8 mouse cellular contexts compared by ENCODE assay signal in genomic region chr11:94212997-94213396, GRCm38 (mm10). TPM values are rescaled to one million over a fixed set of nuclear protein-coding genes. Genes with fewer than 3 reads are reported as not detected.
DNase-seq lines count a peak whose midpoint lies in the region; ATAC-seq lines count a peak whose summit lies in the region.

No protein-coding gene starts in this region.

- H3K4me3 ChIP-seq in erythroblast, embryonic 14.5 days (replicated peaks): peak overlapping the region; percentile 88
- peak overlapping the region; percentile 96 for H3K4me3 ChIP-seq in neural tube, embryonic 11.5 days (ENCODE audit: low read depth, low read length)
- H3K4me3 ChIP-seq in liver, embryonic 13.5 days (replicated peaks): peak overlapping the region; percentile 95

- H3K9me3 ChIP-seq in erythroblast, embryonic 14.5 days (ENCODE audit: control insufficient read depth, low read length): no peaks in the 10 kb centered on the region
- no peaks in the 10 kb centered on the region for H3K9me3 ChIP-seq in neural tube, embryonic 11.5 days (ENCODE audit: control insufficient read depth, low read length)
- H3K9me3 ChIP-seq in liver, embryonic 13.5 days (replicated peaks): no peaks in the 10 kb centered on the region

- no peak for ATAC-seq in erythroblast, adult 5-6 weeks (replicated peaks; ENCODE audit: low FRiP score, poor library complexity, severe bottlenecking)
- no peak for ATAC-seq in neural tube, embryonic 11.5 days (ENCODE audit: insufficient read depth, low FRiP score, low TSS enrichment)
- no peak for ATAC-seq in liver, embryonic 13.5 days (ENCODE audit: low read depth)
- no peak for ATAC-seq in megakaryocyte progenitor cell, adult 5-6 weeks (replicated peaks; ENCODE audit: poor library complexity)

- H3K27me3 ChIP-seq in erythroblast, embryonic 14.5 days (ENCODE audit: control insufficient read depth): no peaks in the 10 kb centered on the region
- H3K27me3 ChIP-seq in neural tube, embryonic 11.5 days (ENCODE audit: control insufficient read depth, insufficient read depth, low read length): no peaks in the 10 kb centered on the region
- no peaks in the 10 kb centered on the region for H3K27me3 ChIP-seq in liver, embryonic 13.5 days

- peak overlapping the region; percentile 43 for H3K4me2 ChIP-seq in neural tube, embryonic 11.5 days (ENCODE audit: low read depth)
- peak overlapping the region; percentile 96 for H3K4me2 ChIP-seq in liver, embryonic 13.5 days

- DNase-seq in neural tube, embryonic 11.5 days (ENCODE audit: low spot score): no peak
- no peak for DNase-seq in neural tube, embryonic 10.5 days (ENCODE audit: extremely low spot score, low spot score)
- no peak for DNase-seq in liver, embryonic 13.5 days
- DNase-seq in left cerebral cortex, postnatal 10 days (ENCODE audit: extremely low spot score in 1 of 2, low spot score in 2 of 2): no peak
- DNase-seq in layer of hippocampus, postnatal 14 days (ENCODE audit: low spot score in 2 of 2): no peak

- H3K27ac ChIP-seq in neural tube, embryonic 11.5 days (ENCODE audit: low read depth, low read length): no peak overlapping the region
- no peak overlapping the region for H3K27ac ChIP-seq in liver, embryonic 13.5 days

- intact Hi-C loops in left cerebral cortex, postnatal 10 days (cut with DNase I): loop anchor here (2.0 to 5.0 kb wide), 2 partner anchors 66 to 84 kb away; no protein-coding TSS in a partner anchor

- 70% methylated on average over 4 of the region's 4 CpGs for WGBS in neural tube, embryonic 11.5 days
- WGBS in liver, embryonic 13.5 days (ENCODE audit: insufficient replicate concordance): 80% methylated on average over 4 of the region's 4 CpGs

- H3K36me3 ChIP-seq in erythroblast, embryonic 14.5 days (ENCODE audit: control insufficient read depth): peaks cover 17% of the 10 kb centered on the region
- no peaks in the 10 kb centered on the region; the same call in 1 of the 2 replicates for H3K36me3 ChIP-seq in neural tube, embryonic 11.5 days (ENCODE audit: control insufficient read depth, insufficient read depth, low read length)
- H3K36me3 ChIP-seq in liver, embryonic 13.5 days: peaks cover 11% of the 10 kb centered on the region

- peaks cover 33% of the 10 kb centered on the region for H3K4me1 ChIP-seq in erythroblast, embryonic 14.5 days (ENCODE audit: control insufficient read depth)
- H3K4me1 ChIP-seq in neural tube, embryonic 11.5 days (ENCODE audit: control insufficient read depth, insufficient read depth, low read length): peaks cover 13% of the 10 kb centered on the region
- H3K4me1 ChIP-seq in liver, embryonic 13.5 days (replicated peaks): peaks cover 25% of the 10 kb centered on the region

- H3K9ac ChIP-seq in neural tube, embryonic 11.5 days (ENCODE audit: low read length): no peak overlapping the region
- no peak overlapping the region for H3K9ac ChIP-seq in liver, embryonic 13.5 days

RNA-seq across cellular contexts. Expression of gene Tob1, which starts 1.7 kb away (rescaled TPM):
- 1.2 and 1.3 TPM in 2 replicates for polyA plus RNA-seq in erythroblast, embryonic 14.5 days (2012)
- total RNA-seq in erythroblast, adult 5-6 weeks (2015; ENCODE audit: low replicate concordance): 3.5 and 6.1 TPM in 2 replicates
- 5.3 and 7.5 TPM in 2 replicates for total RNA-seq in erythroblast, adult 5-6 weeks (2017; ENCODE audit: low replicate concordance)
- polyA plus RNA-seq in neural tube, embryonic 11.5 days (2014; fragmentation: Nextera tagmentation; extraction: Ambion mirVana): 33.3 and 35.6 TPM in 2 replicates
- 9.5 and 12.4 TPM in 2 replicates for polyA plus RNA-seq in liver, embryonic 13.5 days (2015; fragmentation: Nextera tagmentation; extraction: Ambion mirVana)
- 8.3 and 9.4 TPM in 2 replicates for total RNA-seq in megakaryocyte progenitor cell, adult 5-6 weeks (2015)
- total RNA-seq in megakaryocyte progenitor cell, adult 5-6 weeks (2017): 3.5 and 5.2 TPM in 2 replicates
- total RNA-seq in left cerebral cortex, postnatal 10 days (2021): 10 to 100 TPM; 29.9 to 30.9 TPM
- 10 to 100 TPM; 32.3 to 32.4 TPM for total RNA-seq in layer of hippocampus, postnatal 14 days (2021)

RNA-seq across cellular contexts. Expression of gene Wfikkn2, which starts 32.8 kb away (rescaled TPM):
- 0.01 TPM in 1 of 2 replicates, not detected in the other for polyA plus RNA-seq in erythroblast, embryonic 14.5 days (2012)
- not detected in 2 replicates for total RNA-seq in erythroblast, adult 5-6 weeks (2015; ENCODE audit: low replicate concordance)
- total RNA-seq in erythroblast, adult 5-6 weeks (2017; ENCODE audit: low replicate concordance): not detected in 2 replicates
- polyA plus RNA-seq in neural tube, embryonic 11.5 days (2014; fragmentation: Nextera tagmentation; extraction: Ambion mirVana): 1.2 and 2.5 TPM in 2 replicates
- polyA plus RNA-seq in liver, embryonic 13.5 days (2015; fragmentation: Nextera tagmentation; extraction: Ambion mirVana): 0.22 and 0.23 TPM in 2 replicates
- total RNA-seq in megakaryocyte progenitor cell, adult 5-6 weeks (2015): 0.52 TPM in 1 of 2 replicates, not detected in the other
- 0.21 and 0.27 TPM in 2 replicates for total RNA-seq in megakaryocyte progenitor cell, adult 5-6 weeks (2017)
- total RNA-seq in left cerebral cortex, postnatal 10 days (2021): 1 to 10 TPM; 1.0 to 1.3 TPM
- 1 to 10 TPM; 1.4 to 5.1 TPM for total RNA-seq in layer of hippocampus, postnatal 14 days (2021)
